Mouse (Mus musculus): ENCODE measurements at regions not wholly inside any gene's neighbourhood (a gene's known extent, or its start where the extent isn't known, plus 50 kb on each side); places are given as distances from the start of the nearest gene placed in this dataset.

- peak in 1 of 2 experiments; percentile 22 for DNase-seq (ENCODE audit: low spot score in 2 of 2)
These were observed 191.8 kb upstream of the Pabpc6 start for GRCm38 (mm10) chr17:9861346-9861745.

GRCm38 (mm10) chr17:9848559-9849357 is 179.2 kb upstream of the Pabpc6 start:
- peak in 1 of 2 experiments; percentile 28 for DNase-seq (ENCODE audit: low spot score in 2 of 2)

- DNase-seq (ENCODE audit: low spot score in 2 of 2) = no peak
These were observed 176.0 kb upstream of the Pabpc6 start for GRCm38 (mm10) chr17:9845451-9846075.

GRCm38 (mm10) chr17:9841103-9841502 is 171.6 kb upstream of the Pabpc6 start:
- no peak for DNase-seq (ENCODE audit: low spot score in 2 of 2)

GRCm38 (mm10) chr17:9839256-9839655 is 169.7 kb upstream of the Pabpc6 start:
- DNase-seq (ENCODE audit: low spot score in 2 of 2) = no peak

- DNase-seq (ENCODE audit: low spot score in 2 of 2) = no peak
These were observed 167.7 kb upstream of the Pabpc6 start for GRCm38 (mm10) chr17:9836995-9837842.

GRCm38 (mm10) chr17:9829895-9830294 is 160.4 kb upstream of the Pabpc6 start:
- no peak for DNase-seq (ENCODE audit: low spot score in 2 of 2)

GRCm38 (mm10) chr17:9821358-9821757 is 151.8 kb upstream of the Pabpc6 start:
- no peak for DNase-seq (ENCODE audit: low spot score in 2 of 2)

- DNase-seq (ENCODE audit: low spot score in 2 of 2) = no peak
These were observed 147.5 kb upstream of the Pabpc6 start for GRCm38 (mm10) chr17:9817056-9817455.

GRCm38 (mm10) chr17:9797069-9797468 is 127.6 kb upstream of the Pabpc6 start:
- no peak for DNase-seq (ENCODE audit: low spot score in 2 of 2)

- DNase-seq (ENCODE audit: low spot score in 2 of 2) = no peak
These were observed 126.9 kb upstream of the Pabpc6 start for GRCm38 (mm10) chr17:9796225-9796988.

GRCm38 (mm10) chr17:9778866-9779265 is 109.3 kb upstream of the Pabpc6 start:
- no peak for DNase-seq (ENCODE audit: low spot score in 2 of 2)

GRCm38 (mm10) chr17:9777165-9777564 is 107.6 kb upstream of the Pabpc6 start:
- DNase-seq (ENCODE audit: low spot score in 2 of 2) = no peak

- DNase-seq (ENCODE audit: low spot score in 2 of 2) = peak in 1 of 2 experiments; percentile 61
These were observed 106.9 kb upstream of the Pabpc6 start for GRCm38 (mm10) chr17:9776286-9777016.

GRCm38 (mm10) chr17:9775668-9776151 is 106.2 kb upstream of the Pabpc6 start:
- peak in 1 of 2 experiments; percentile 75 for DNase-seq (ENCODE audit: low spot score in 2 of 2)

- no peak for DNase-seq (ENCODE audit: low spot score in 2 of 2)
These were observed 105.5 kb upstream of the Pabpc6 start for GRCm38 (mm10) chr17:9774740-9775629.

- no peak for DNase-seq (ENCODE audit: low spot score in 2 of 2)
These were observed 104.2 kb upstream of the Pabpc6 start for GRCm38 (mm10) chr17:9773744-9774143.

GRCm38 (mm10) chr17:9768275-9768674 is 98.8 kb upstream of the Pabpc6 start:
- no peak for DNase-seq (ENCODE audit: low spot score in 2 of 2)

- DNase-seq (ENCODE audit: low spot score in 2 of 2) = no peak
These were observed 96.2 kb upstream of the Pabpc6 start for GRCm38 (mm10) chr17:9765680-9766250.
